Mouse (Mus musculus) limb, embryonic 14.5 days (tissue): Measurements from ENCODE around the gene Cyth3. TPM values are rescaled to one million over a fixed set of nuclear protein-coding genes. Genes with fewer than 3 reads are reported as not detected.

Experiments used
- ATAC-seq: fragments of 200-750 bp; cut with Nextera tagmentation; 2 replicates; pipeline ENCODE4 v1.8.0; 2017; ENCODE audit warnings: low read depth, moderate number of reproducible peaks, moderate TSS enrichment; ENCODE audit not compliant: low FRiP score
- DNase-seq: peaks from one replicate; pipeline ENCODE4 v3.0.0-alpha.2; 2015; ENCODE audit warnings: low spot score
- H3K27ac ChIP-seq: fragments of 300-500 bp; sonication (generic); replicated peaks from 2 replicates; pipeline ENCODE4 v1.5.1; 2014; ENCODE audit warnings: low read depth, mild to moderate bottlenecking, low read length, moderate library complexity, mixed read lengths
- H3K27me3 ChIP-seq: fragments of 300-500 bp; sonication (generic); 2 replicates; pipeline ENCODE4 v1.6.1; 2014; ENCODE audit warnings: low read length, mixed read lengths; ENCODE audit not compliant: control insufficient read depth, insufficient read depth
- H3K36me3 ChIP-seq: fragments of 300-500 bp; sonication (generic); 2 replicates; pipeline ENCODE4 v1.6.1; 2014; ENCODE audit warnings: mild to moderate bottlenecking, low read length, moderate library complexity, mixed read lengths; ENCODE audit not compliant: control insufficient read depth, insufficient read depth
- H3K4me1 ChIP-seq: fragments of 300-500 bp; sonication (generic); 2 replicates; pipeline ENCODE4 v1.6.1; 2014; ENCODE audit warnings: antibody characterized with exemption, low read length, mixed read lengths; ENCODE audit not compliant: control insufficient read depth, insufficient read depth
- H3K4me2 ChIP-seq: fragments of 300-500 bp; sonication (generic); replicated peaks from 2 replicates; pipeline ENCODE4 v1.6.1; 2014; ENCODE audit warnings: low read depth, mild to moderate bottlenecking, low read length, moderate library complexity; ENCODE audit not compliant: severe bottlenecking
- H3K4me3 ChIP-seq: fragments of 300-500 bp; sonication (generic); replicated peaks from 2 replicates; pipeline ENCODE4 v1.5.1; 2014; ENCODE audit warnings: low read length
- H3K9ac ChIP-seq: fragments of 300-500 bp; sonication (generic); 2 replicates; pipeline ENCODE4 v1.6.1; 2014; ENCODE audit warnings: mild to moderate bottlenecking, low read depth, low read length, moderate library complexity; ENCODE audit not compliant: severe bottlenecking
- H3K9me3 ChIP-seq: fragments of 300-500 bp; sonication (generic); 2 replicates; pipeline ENCODE4 v1.6.1; 2016; ENCODE audit warnings: low read length; ENCODE audit not compliant: control insufficient read depth
- POLR2A ChIP-seq: fragments of 200-500 bp; IDR thresholded peaks from 2 replicates; pipeline ENCODE4 v1.8.0; 2012; ENCODE audit warnings: inconsistent platforms, mild to moderate bottlenecking, moderate library complexity, borderline replicate concordance; ENCODE audit not compliant: insufficient read depth, insufficient read length; ENCODE audit errors: extremely low read depth
- WGBS: fragments of 180-500 bp; shearing (Covaris S2); extraction: QIAGEN DNeasy Blood & Tissue Kit; methylation state at CpG from one replicate; pipeline ENCODE4 v1.1.7; 2014; 5-methylcytosine and 5-hydroxymethylcytosine counted together
- polyA plus RNA-seq, 2 experiments: library from polyadenylated mRNA; depleted of rRNA in 1 of 2; stranded (reverse) in 1 of 2; unstranded in 1 of 2; fragments of >200 nt; fragmentation: Nextera tagmentation in 1 of 2; extraction: Ambion mirVana in 1 of 2; gene quantifications; 2 replicates each; pipeline versions ENCODE4 v1.2.1 to v1.2.3; 2012 to 2014

Gene Cyth3
- polyA plus RNA-seq, 2 experiments: 50.6 to 60.5 TPM

DNA sequence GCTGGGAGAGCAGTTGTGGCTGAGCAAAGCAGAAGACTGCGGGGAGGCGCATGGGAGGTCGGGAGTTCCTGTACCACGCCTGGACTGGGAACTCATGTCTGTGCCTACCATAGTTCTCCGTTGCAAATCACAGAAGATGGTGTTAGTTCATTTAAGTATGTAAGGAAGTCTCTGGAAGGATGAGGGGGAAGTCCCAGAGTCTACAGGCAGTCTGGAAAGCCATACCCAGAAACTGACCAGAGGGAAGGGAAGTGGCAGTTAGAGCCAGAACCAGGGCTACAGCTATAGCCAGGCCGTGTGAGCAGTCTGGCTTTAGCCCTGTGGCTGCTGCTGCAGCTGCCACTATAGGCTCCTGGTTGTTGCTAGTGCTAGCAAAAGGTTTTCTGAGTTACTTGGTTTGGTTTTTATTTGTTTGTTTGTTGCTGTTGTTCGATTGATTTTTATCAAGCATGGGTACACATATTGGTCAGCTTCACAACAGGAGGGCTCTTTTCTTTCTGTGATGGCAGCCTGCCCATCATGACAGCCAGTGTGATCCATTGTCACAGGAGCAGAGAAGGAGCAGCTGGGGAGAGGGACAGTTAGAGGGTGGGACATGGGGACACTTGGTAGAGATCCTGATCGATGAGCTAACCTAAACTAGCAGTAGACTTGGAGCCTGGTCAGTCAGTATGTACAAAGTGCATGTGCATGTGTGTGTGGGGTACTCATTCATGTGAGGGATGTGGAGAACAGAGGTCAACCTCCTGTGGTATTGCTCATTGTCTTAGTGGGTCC is 29.8 kb downstream of the Cyth3 start:
- H3K36me3 ChIP-seq: no peaks in the 10 kb centered on the region

DNA sequence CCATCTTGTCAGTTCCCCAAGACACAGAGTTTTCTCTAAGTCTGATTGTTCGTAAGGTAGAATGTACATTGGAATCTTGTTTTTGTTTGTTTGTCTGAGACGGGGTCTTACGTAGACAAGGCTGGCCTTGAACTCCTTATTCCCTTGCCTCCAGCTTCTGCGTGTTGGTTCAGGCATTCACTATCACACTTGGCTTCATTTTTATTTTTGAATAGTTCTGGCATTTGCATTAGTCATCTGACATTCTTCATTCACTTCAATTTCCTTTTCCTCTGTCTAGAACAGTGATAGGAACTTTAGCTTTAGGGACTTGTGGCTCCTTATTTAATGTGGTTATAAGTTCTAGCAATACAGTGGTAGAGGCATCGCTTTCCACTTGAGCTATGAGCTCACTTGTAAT is 31.2 kb downstream of the Cyth3 start:
- Histone ChIP-seq H3K27me3 (no peaks in the 10 kb centered on the region), H3K4me2 (no peak overlapping the region), H3K4me3 (no peak overlapping the region), H3K9ac (no peak overlapping the region), H3K4me1 (peaks cover 52% of the 10 kb centered on the region), H3K36me3 (no peaks in the 10 kb centered on the region), H3K27ac (peak overlapping the region; percentile 90), H3K9me3 (no peaks in the 10 kb centered on the region)
- ATAC-seq (no peak), DNase-seq (no peak)
- TF ChIP-seq POLR2A: no peak
- WGBS: 89% methylated on average over 5 of the region's 5 CpGs

More for the DNA sequence above, 29.8 kb downstream of the Cyth3 start:
- no peak overlapping the region for H3K9ac ChIP-seq
- H3K9me3 ChIP-seq: no peaks in the 10 kb centered on the region
- no peaks in the 10 kb centered on the region for H3K27me3 ChIP-seq
- no peak overlapping the region for H3K27ac ChIP-seq
- no peak overlapping the region for H3K4me2 ChIP-seq
- no peak for DNase-seq
- H3K4me1 ChIP-seq: peaks cover 41% of the 10 kb centered on the region
- TF ChIP-seq POLR2A: no peak
- 80% methylated on average over 8 of the region's 8 CpGs for WGBS
- H3K4me3 ChIP-seq: no peak overlapping the region
- ATAC-seq: no peak

DNA sequence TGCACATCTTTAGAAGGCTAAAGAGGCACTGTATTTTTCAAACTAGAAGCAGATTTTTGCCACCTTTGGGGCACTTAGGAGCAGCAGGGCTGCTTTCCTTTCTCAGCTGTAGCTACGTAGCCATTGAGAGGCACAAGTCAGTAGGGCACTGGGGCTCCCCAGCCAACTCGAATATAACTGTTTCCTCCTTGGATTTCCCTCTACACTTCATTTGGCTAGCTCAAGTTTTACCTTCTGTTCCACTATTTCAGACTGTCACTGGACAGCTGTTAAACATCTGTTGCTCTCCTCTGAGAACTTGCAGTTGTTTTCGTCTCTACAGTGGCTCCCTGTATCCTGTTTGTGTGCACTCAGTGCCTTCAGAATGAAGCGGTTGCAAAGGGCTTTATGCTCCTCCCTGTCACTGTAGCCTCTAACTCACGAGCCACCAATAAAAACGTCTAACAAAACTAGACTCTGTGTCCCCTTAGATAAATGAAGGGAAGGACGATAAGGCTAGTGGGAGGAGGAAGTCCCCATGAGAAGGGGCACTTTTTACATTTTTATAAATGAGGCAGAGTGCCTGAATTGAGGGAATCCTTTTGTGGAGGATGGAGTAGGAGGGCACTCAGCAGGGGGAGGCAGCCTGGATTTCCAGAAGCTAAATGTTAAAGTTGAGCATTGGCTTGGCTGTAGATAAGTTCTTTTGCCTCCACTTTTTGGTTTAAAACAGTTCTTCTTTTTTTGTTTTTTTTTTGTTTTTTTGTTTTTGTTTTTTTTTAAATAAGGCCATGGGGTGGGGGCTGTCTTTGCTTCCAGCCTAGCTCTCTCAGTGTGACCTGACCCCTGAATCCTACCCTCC is 32.6 kb downstream of the Cyth3 start:
- 6% methylated on average over 7 of the region's 7 CpGs for WGBS
- Histone ChIP-seq H3K9me3 (no peaks in the 10 kb centered on the region), H3K36me3 (no peaks in the 10 kb centered on the region), H3K27me3 (no peaks in the 10 kb centered on the region), H3K4me3 (no peak overlapping the region), H3K4me1 (peaks cover 53% of the 10 kb centered on the region), H3K9ac (no peak overlapping the region), H3K4me2 (peak overlapping the region; percentile 0; the same call in 1 of the 2 replicates), H3K27ac (peak overlapping the region; percentile 90)
- ATAC-seq (peak; percentile 73), DNase-seq (peak; percentile 84)
- TF ChIP-seq POLR2A: no peak

DNA sequence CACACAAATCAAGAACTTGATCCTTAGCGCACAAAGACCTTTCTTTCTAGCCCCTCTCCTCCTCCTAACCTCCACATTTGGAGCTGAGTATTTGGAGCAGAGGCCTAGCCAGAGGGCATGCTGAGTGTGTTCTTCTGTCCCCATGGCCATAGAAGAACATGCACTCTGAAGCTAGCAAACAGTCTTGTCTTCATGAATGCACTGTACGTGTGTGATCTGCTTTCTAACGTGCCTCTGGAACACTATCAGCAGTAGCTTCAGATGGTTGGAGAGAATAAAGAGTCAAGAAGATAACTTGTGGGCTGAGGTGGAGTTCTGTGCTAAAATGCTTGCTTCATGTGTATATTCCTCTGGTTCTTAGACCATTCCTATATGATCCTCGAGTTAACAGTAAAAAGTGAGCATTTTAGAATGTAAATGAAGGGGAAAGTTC is 33.3 kb downstream of the Cyth3 start:
- Histone ChIP-seq H3K9me3 (no peaks in the 10 kb centered on the region), H3K4me1 (peaks cover 58% of the 10 kb centered on the region), H3K9ac (no peak overlapping the region), H3K36me3 (no peaks in the 10 kb centered on the region), H3K4me2 (no peak overlapping the region), H3K27ac (peak overlapping the region; percentile 90), H3K27me3 (no peaks in the 10 kb centered on the region), H3K4me3 (no peak overlapping the region)
- no peak for TF ChIP-seq POLR2A
- ATAC-seq (no peak), DNase-seq (no peak)
- WGBS: 51% methylated on average over 4 of the region's 4 CpGs

DNA sequence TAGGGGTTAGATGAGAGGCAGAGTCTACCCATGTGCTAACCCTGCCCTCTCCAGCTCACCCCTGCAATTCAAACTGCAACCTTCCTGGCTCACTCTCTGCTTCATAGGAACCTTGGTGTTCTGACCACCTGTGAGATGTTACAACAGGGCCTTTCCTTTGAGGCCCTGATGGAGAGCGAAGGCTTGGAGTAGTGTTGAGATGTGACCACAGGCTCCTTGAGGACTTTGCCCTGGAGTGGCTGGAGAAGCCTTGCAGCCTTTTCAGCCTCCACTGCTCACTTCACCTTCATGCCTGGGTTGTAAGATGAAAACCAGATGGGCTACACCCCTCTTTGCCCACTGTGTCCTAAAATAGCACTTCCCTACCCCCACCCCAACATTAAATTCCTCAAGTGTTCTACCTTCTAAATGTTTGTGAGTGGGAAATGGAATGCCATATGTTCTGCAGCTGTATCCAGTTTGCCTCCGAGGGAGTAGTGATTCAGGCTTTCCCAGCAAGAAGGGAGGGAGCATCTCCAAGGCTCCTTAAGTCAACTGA is 34.5 kb downstream of the Cyth3 start:
- peak; percentile 78 for ATAC-seq
- no peaks in the 10 kb centered on the region for H3K36me3 ChIP-seq
- TF ChIP-seq POLR2A: no peak
- peak overlapping the region; percentile 90 for H3K27ac ChIP-seq
- H3K4me2 ChIP-seq: peak overlapping the region; percentile 17; the same call in 1 of the 2 replicates
- H3K9me3 ChIP-seq: no peaks in the 10 kb centered on the region
- H3K4me3 ChIP-seq: no peak overlapping the region
- H3K27me3 ChIP-seq: no peaks in the 10 kb centered on the region
- 13% methylated on average over 2 of the region's 2 CpGs for WGBS
- peak; percentile 84 for DNase-seq
- no peak overlapping the region for H3K9ac ChIP-seq
- H3K4me1 ChIP-seq: peaks cover 63% of the 10 kb centered on the region
